Mouse (Mus musculus) ES-E14 (cell line): ENCODE results near the gene Pgs1. TPM values are rescaled to one million over a fixed set of nuclear protein-coding genes. Genes with fewer than 3 reads are reported as not detected.

Source experiments
- DNase-seq: peaks from one replicate; pipeline ENCODE4 v3.0.0-alpha.2; 2013; ENCODE audit warnings: low read depth, low spot score
- H3K27ac ChIP-seq: 2 replicates; pipeline ENCODE4 v1.5.1; 2012; ENCODE audit warnings: low read depth, mild to moderate bottlenecking, low read length, moderate library complexity, mixed read lengths; ENCODE audit not compliant: poor library complexity, insufficient read depth, severe bottlenecking
- H3K36me3 ChIP-seq: 2 replicates; pipeline ENCODE4 v1.6.1; 2012; ENCODE audit warnings: mild to moderate bottlenecking, low read length, moderate library complexity, mixed read lengths; ENCODE audit not compliant: control insufficient read depth, poor library complexity, insufficient read depth, severe bottlenecking
- H3K4me1 ChIP-seq, 2 experiments: fragments of 150-350 bp in 1 of 2; sonication (generic) in 1 of 2; 2 replicates each; pipeline ENCODE4 v1.6.1; 2012; ENCODE audit warnings: low read length in 2 of 2, mild to moderate bottlenecking in 1 of 2, mixed read lengths in 1 of 2; ENCODE audit not compliant: control insufficient read depth in 2 of 2, insufficient read depth in 2 of 2, poor library complexity in 1 of 2
- H3K4me3 ChIP-seq, 2 experiments: fragments of 150-350 bp in 1 of 2; sonication (generic) in 1 of 2; 2 replicates each; pipeline ENCODE4 v1.5.1; 2012; ENCODE audit warnings: low read length in 2 of 2, low read depth in 1 of 2, mild to moderate bottlenecking in 1 of 2, mixed read lengths in 1 of 2; ENCODE audit not compliant: insufficient read depth in 1 of 2, poor library complexity in 1 of 2, severe bottlenecking in 1 of 2
- H3K9ac ChIP-seq: 2 replicates; pipeline ENCODE4 v1.6.1; 2012; ENCODE audit warnings: low read depth, mild to moderate bottlenecking, low read length, mixed read lengths; ENCODE audit not compliant: poor library complexity, insufficient read depth, severe bottlenecking
- H3K9me3 ChIP-seq: fragments of 150-350 bp; sonication (generic); 2 replicates; pipeline ENCODE4 v1.6.1; 2012; ENCODE audit warnings: low read depth, mild to moderate bottlenecking, low read length; ENCODE audit not compliant: control insufficient read depth, insufficient read depth
- CHD2 ChIP-seq: IDR thresholded peaks from 2 replicates; pipeline ENCODE4 v1.6.1; 2014; ENCODE audit warnings: mild to moderate bottlenecking, low read depth, low read length, inconsistent platforms
- HCFC1 ChIP-seq: IDR thresholded peaks from 2 replicates; pipeline ENCODE4 v1.6.1; 2012; ENCODE audit warnings: low read length, inconsistent platforms, borderline replicate concordance; ENCODE audit not compliant: insufficient read depth
- MAFK ChIP-seq: IDR thresholded peaks from 2 replicates; pipeline ENCODE4 v1.6.1; 2014; ENCODE audit warnings: mild to moderate bottlenecking, low read depth, low read length, inconsistent platforms; ENCODE audit not compliant: insufficient read depth
- ZC3H11A ChIP-seq: IDR thresholded peaks from 2 replicates; pipeline ENCODE4 v1.6.1; 2012; ENCODE audit warnings: low read depth, mild to moderate bottlenecking, inconsistent platforms, low read length, borderline replicate concordance
- ZNF384 ChIP-seq: IDR thresholded peaks from 2 replicates; pipeline ENCODE4 v1.6.1; 2012; ENCODE audit warnings: low read depth, low read length, inconsistent platforms
- in situ Hi-C, 2 experiments: fragments of 600-800 bp; cut with MboI; formaldehyde crosslinking; loops; one replicate each; pipeline ENCODE4 v1.15.1; 2025; ENCODE audit warnings: low sequenced_read_pairs in 2 of 2, inconsistent platforms in 1 of 2; ENCODE audit not compliant: unreplicated experiment in 2 of 2
- total RNA-seq: library from RNA; depleted of rRNA; stranded (reverse); fragments of 300-350 nt; gene quantifications from 2 replicates; pipeline ENCODE4 v1.2.3, GENCODE M21; 2012

The Pgs1 gene
- total RNA-seq, 1 experiment, result 95.2 TPM

GRCm38 (mm10) chr11:117969945-117970872, 15.9 kb upstream of the Pgs1 start, which contains the start of gene Socs3:
Socs3 (minus strand) TSS chr11:117970047.
- DNase-seq, result peak; percentile 95
- TF ChIP-seq ZC3H11A (peak; percentile 41; the same call in 1 of the 2 replicates), ZNF384 (no peak), MAFK (0 out of 2 replicates have a peak, but pooled peaks have one; percentile 43), CHD2 (no peak), HCFC1 (no peak)
- no peaks in the 10 kb centered on the region for H3K9me3 ChIP-seq
- H3K4me3 ChIP-seq, result peak within 1 kb of the TSS; percentile 82 to 87
- H3K9ac ChIP-seq, result peak within 1 kb of the TSS; percentile 90
- H3K4me1 ChIP-seq, result peaks cover 25 to 42% of the 10 kb centered on the region in 2 experiments
- in situ Hi-C loops, result no loop called here
- peak within 1 kb of the TSS; percentile 89 for H3K27ac ChIP-seq
- H3K36me3 ChIP-seq, result peaks cover 27% of the 10 kb centered on the region

DNA sequence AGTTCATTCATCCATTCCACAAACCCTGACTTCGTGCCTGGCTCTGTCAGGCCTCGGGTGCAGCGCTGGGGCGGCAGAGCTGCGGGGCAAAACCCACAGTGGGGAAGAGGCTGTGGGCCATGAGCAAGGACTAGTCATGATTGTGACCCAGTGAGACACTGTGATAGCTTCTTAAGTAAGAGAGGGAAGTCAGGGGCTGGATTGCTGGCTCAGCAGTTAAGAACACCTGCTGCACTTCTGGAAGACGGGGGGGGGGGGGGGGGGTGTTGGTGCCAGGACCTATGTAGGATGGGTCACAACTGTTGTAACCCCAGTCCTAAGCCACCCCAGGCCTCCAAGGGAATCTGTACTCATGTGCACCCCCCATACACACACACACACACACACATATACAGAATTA, 15.0 kb upstream of the Pgs1 start:
- in situ Hi-C loops, result no loop called here
- DNase-seq, result no peak
- Histone ChIP-seq H3K9me3 (no peaks in the 10 kb centered on the region), H3K4me1 (peaks cover 22 to 39% of the 10 kb centered on the region in 2 experiments), H3K9ac (no peak overlapping the region), H3K27ac (no peak overlapping the region), H3K4me3 (no peak overlapping the region), H3K36me3 (peaks cover 21% of the 10 kb centered on the region)
- TF ChIP-seq ZNF384 (no peak), CHD2 (no peak), MAFK (peak; percentile 44; the same call in 1 of the 2 replicates)

GRCm38 (mm10) chr11:117971646-117972242, 14.3 kb upstream of the Pgs1 start:
- Histone ChIP-seq H3K36me3 (peaks cover 14% of the 10 kb centered on the region), H3K4me1 (peaks cover 24 to 39% of the 10 kb centered on the region in 2 experiments), H3K27ac (peak overlapping the region; percentile 45; the same call in 1 of the 2 replicates), H3K4me3 (no peak overlapping the region), H3K9me3 (no peaks in the 10 kb centered on the region), H3K9ac (no peak overlapping the region; the same call in 1 of the 2 replicates)
- TF ChIP-seq ZNF384 (peak; percentile 68), ZC3H11A (no peak), MAFK (no peak), HCFC1 (no peak)
- DNase-seq, result no peak
- in situ Hi-C loops, result no loop called here

DNA sequence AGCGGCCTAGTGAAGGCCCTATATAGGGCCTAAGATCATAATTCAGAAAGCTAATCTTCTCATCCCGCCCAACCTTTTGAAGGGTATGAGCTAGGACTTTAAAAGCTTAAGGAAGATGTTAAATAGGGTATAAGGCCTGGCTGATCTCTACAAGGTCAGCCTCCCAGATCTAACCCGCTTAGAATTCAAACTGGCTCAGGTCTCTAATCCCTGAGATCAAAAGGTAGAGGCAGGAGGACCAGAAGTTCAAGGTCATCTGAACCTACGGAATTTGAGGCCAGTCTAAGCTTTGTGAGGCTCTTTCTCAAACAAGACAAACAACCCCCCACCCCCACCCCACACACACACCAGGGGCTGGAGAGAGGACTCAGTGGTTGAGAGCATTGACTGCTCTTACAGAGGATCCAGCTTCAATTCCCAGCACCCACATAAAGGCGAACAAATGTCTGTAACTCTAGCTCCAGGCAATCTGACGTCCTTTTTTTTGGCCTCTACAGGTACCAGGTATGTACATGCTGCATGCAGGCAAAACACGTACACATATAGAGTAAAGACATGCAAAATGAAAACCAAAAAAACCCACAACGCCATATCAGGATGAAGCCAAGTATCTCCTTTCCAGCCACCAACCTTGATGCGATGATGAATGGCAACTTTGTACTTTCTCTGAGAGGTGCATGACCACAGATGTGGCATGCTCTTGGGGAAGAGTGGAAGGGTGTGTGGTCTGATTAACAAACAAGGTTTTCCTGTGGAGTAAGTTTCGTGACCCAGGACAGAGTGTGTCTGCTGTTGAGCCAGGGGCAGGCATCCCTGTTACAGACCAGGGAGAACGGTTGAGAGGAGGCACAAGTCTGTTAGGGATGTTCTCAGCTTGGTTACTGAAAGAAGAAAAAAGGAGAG, 13.2 kb upstream of the Pgs1 start:
- Histone ChIP-seq H3K4me3 (no peak overlapping the region), H3K4me1 (peaks cover 32 to 42% of the 10 kb centered on the region in 2 experiments), H3K9me3 (no peaks in the 10 kb centered on the region), H3K9ac (no peak overlapping the region; the same call in 1 of the 2 replicates), H3K27ac (peak overlapping the region; percentile 93; the same call in 1 of the 2 replicates), H3K36me3 (peaks cover 3% of the 10 kb centered on the region)
- TF ChIP-seq MAFK, result no peak
- no peak for TF ChIP-seq ZNF384
- no peak for TF ChIP-seq CHD2
- in situ Hi-C loops, result no loop called here
- DNase-seq, result no peak
